Comparison of ENCODE assay signal across 14 mouse cellular contexts in the genomic region with DNA sequence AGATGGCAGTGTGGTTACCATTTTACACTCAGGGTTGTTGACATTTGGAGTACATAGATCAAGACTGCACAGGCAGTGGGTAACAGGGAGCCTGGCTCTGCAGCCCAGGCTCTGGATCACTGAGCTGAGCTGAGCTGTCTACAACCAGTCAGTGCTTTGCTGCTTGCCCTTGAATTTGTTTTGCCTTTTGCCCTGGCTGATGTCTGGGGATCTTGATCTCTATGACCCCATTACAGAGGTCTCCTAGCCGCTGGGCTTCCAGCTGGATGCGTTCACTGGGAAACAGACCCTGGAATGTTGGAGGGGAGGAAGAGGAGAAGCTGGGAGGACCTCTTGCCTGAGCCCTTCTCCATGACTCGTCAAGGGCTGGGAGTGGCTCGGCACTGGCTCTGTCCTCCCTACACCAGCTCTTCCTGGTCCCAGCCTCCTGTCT. TPM values are rescaled to one million over a fixed set of nuclear protein-coding genes. Genes with fewer than 3 reads are reported as not detected.
DNase-seq lines count a peak whose midpoint lies in the region; ATAC-seq and TF ChIP-seq lines count a peak whose summit lies in the region.
"Had no signal": no experiment of that assay in that cellular context is flagged by ENCODE, and none has a peak within 500 bp of the region (broad histone marks: within the 10 kb centered on the region; RNA-seq: fewer than 3 reads in every experiment).

No protein-coding gene starts in this region.

- 0 out of 2 replicates have a peak overlapping the region, but pooled peaks have one; percentile 6 for H3K27ac ChIP-seq in heart, embryonic 12.5 days (ENCODE audit: poor library complexity, severe bottlenecking)
- no peak overlapping the region for H3K27ac ChIP-seq in kidney, adult 2 months (ENCODE audit: insufficient read depth, low read depth, low read length)
- H3K27ac ChIP-seq: embryonic facial prominence, embryonic 13.5 days; forebrain, embryonic 12.5 days; gastrocnemius, adult 2 months; hindbrain, embryonic 14.5 days; limb, embryonic 15.5 days had no signal

- H3K4me3 ChIP-seq in heart, embryonic 12.5 days, result no peak overlapping the region
- no peak overlapping the region for H3K4me3 ChIP-seq in kidney, adult 2 months (ENCODE audit: insufficient read depth, low read depth, low read length)
- H3K4me3 ChIP-seq: embryonic facial prominence, embryonic 13.5 days; forebrain, embryonic 12.5 days; gastrocnemius, adult 2 months; limb, embryonic 15.5 days had no signal

- WGBS in heart, embryonic 12.5 days, result 49% methylated on average over 4 of the region's 4 CpGs
- 39% methylated on average over 4 of the region's 4 CpGs for WGBS in kidney, adult 2 months

- H3K4me2 ChIP-seq in heart, embryonic 12.5 days, result no peak overlapping the region
- H3K4me2 ChIP-seq: embryonic facial prominence, embryonic 13.5 days; forebrain, embryonic 12.5 days; hindbrain, embryonic 14.5 days; limb, embryonic 15.5 days had no signal

- ATAC-seq in heart, embryonic 12.5 days (ENCODE audit: insufficient number of reproducible peaks, low FRiP score), result no peak

- TF ChIP-seq CTCF in kidney, adult 2 months (conservative IDR thresholded peaks at IDR 0.05; ENCODE audit: insufficient read depth, insufficient read length, low read depth, low read length), result no peak

- H3K4me1 ChIP-seq in heart, embryonic 12.5 days (replicated peaks), result peaks cover 34% of the 10 kb centered on the region
- no peaks in the 10 kb centered on the region for H3K4me1 ChIP-seq in kidney, adult 2 months (ENCODE audit: control insufficient read depth, insufficient read depth, low read length)
- H3K4me1 ChIP-seq: forebrain, embryonic 12.5 days had no signal

- no peaks in the 10 kb centered on the region for H3K9me3 ChIP-seq in heart, embryonic 12.5 days (replicated peaks)
- H3K9me3 ChIP-seq: embryonic facial prominence, embryonic 13.5 days; forebrain, embryonic 12.5 days; limb, embryonic 15.5 days had no signal

- no peak for DNase-seq in heart, adult 8-10 months (ENCODE audit: low spot score)
- peak; percentile 45 for DNase-seq in embryo, embryonic 10.5 days (ENCODE audit: low spot score)
- peak; percentile 69 for DNase-seq in kidney, adult 2 months
- peak; percentile 43 to 62 for DNase-seq in kidney, postnatal 36 days
- DNase-seq in T-cell, adult 2 months (ENCODE audit: low spot score), result no peak
- no peak for DNase-seq in gastrocnemius, postnatal 36 days
- no peak for DNase-seq in cerebellum, postnatal 25 days
- DNase-seq: cerebellum, adult 11 months; gastrocnemius, adult 2 months had no signal

- no peaks in the 10 kb centered on the region for H3K27me3 ChIP-seq in heart, embryonic 12.5 days (replicated peaks)
- no peaks in the 10 kb centered on the region for H3K27me3 ChIP-seq in kidney, adult 2 months (replicated peaks; ENCODE audit: control insufficient read depth, insufficient read depth, low read length)
- H3K27me3 ChIP-seq: embryonic facial prominence, embryonic 13.5 days; forebrain, embryonic 12.5 days; limb, embryonic 15.5 days had no signal

- H3K9ac ChIP-seq in heart, embryonic 12.5 days, result no peak overlapping the region
- H3K9ac ChIP-seq: embryonic facial prominence, embryonic 13.5 days; forebrain, embryonic 12.5 days; hindbrain, embryonic 14.5 days; limb, embryonic 15.5 days had no signal

- no peaks in the 10 kb centered on the region for H3K36me3 ChIP-seq in heart, embryonic 12.5 days
- H3K36me3 ChIP-seq in kidney, adult 2 months (ENCODE audit: control insufficient read depth, insufficient read depth, low read length), result no peaks in the 10 kb centered on the region

- TF ChIP-seq POLR2A in kidney, adult 2 months (IDR thresholded peaks at IDR 0.05; ENCODE audit: low read depth, low read length), result no peak

- intact Hi-C loops in gastrocnemius, postnatal 36 days (cut with DNase I), result no loop called here

RNA-seq across cellular contexts. Expression of a gene that starts 10.2 kb away (rescaled TPM):
- polyA plus RNA-seq in heart, embryonic 12.5 days (2016; fragmentation: Nextera tagmentation; extraction: Ambion mirVana), result 10.3 and 10.5 TPM in 2 replicates
- 10 to 100 TPM; 23.5 to 25.4 (median 24.4) TPM for total RNA-seq in heart, adult 8-10 months (2022)
- polyA plus RNA-seq in kidney, adult 2 months (2012; rRNA removed), result 34.3 and 45.8 TPM in 2 replicates
- 10 to 100 TPM; 11.6 to 12.3 TPM for total RNA-seq in gastrocnemius, postnatal 36 days (2021)

Comparison
In these comparisons a context has a peak if more than half of its experiments do, and no peak if none do; other contexts are left out.
1. DNase-seq: peak in embryo, embryonic 10.5 days (single experiment), kidney, adult 2 months (single experiment) and kidney, postnatal 36 days (2 of 2); none in heart, adult 8-10 months (single experiment), T-cell, adult 2 months (single experiment), gastrocnemius, postnatal 36 days (0 of 2) and cerebellum, postnatal 25 days (0 of 2).